Mouse (Mus musculus) bone marrow macrophage, adult 2 months (primary cell): ENCODE data around the gene Gpbp1l1. TPM values are rescaled to one million over a fixed set of nuclear protein-coding genes. Genes with fewer than 3 reads are reported as not detected.

ENCODE experiments used
- H3K27ac ChIP-seq: 2 replicates; pipeline ENCODE4 v1.5.1; 2012; ENCODE audit warnings: low read depth, low read length; ENCODE audit not compliant: insufficient read depth
- H3K4me1 ChIP-seq: 2 replicates; pipeline ENCODE4 v1.6.1; 2012; ENCODE audit warnings: low read length; ENCODE audit not compliant: control insufficient read depth, insufficient read depth
- H3K4me3 ChIP-seq: 2 replicates; pipeline ENCODE4 v1.5.1; 2012; ENCODE audit warnings: mild to moderate bottlenecking, low read length, moderate library complexity; ENCODE audit not compliant: insufficient read depth
- CTCF ChIP-seq: IDR thresholded peaks from 2 replicates; pipeline ENCODE4 v1.5.1; 2012; ENCODE audit warnings: low read depth, mild to moderate bottlenecking, low read length, moderate library complexity
- POLR2A ChIP-seq: IDR thresholded peaks from 2 replicates; pipeline ENCODE4 v1.6.1; 2012; ENCODE audit warnings: mild to moderate bottlenecking, low read depth, low read length, borderline replicate concordance
- polyA plus RNA-seq: library from polyadenylated mRNA; stranded (reverse); fragments of >200 nt; gene quantifications from 2 replicates; pipeline ENCODE4 v1.2.4, GENCODE M21; 2012; ENCODE audit not compliant: missing spikeins, insufficient read depth, insufficient read length

The Gpbp1l1 gene
- polyA plus RNA-seq, 1 experiment: 64.7 TPM

DNA sequence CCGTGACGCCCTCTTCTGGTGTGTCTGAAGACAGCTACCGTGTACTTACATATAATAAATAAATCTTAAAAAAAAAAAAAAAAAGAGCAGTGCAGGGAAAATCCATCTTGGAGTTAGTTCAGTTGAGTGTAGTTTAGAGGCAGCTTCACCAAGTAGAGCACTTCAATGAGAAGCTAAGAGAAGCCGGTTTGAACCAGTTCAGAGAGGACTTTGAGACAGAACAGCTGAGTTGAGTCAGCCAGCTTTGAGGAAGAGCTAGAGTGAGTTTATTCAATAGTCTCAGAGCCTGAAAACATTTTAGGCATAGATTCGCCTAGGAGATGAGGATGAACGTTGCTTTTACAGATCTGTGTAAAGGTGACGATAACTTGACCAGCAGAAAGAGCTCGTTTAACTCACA lies 38.3 kb downstream of the Gpbp1l1 start:
- no peak for TF ChIP-seq CTCF
- TF ChIP-seq POLR2A: no peak
- Histone ChIP-seq H3K4me3 (no peak overlapping the region), H3K27ac (no peak overlapping the region)

GRCm38 (mm10) chr4:116596379-116596778 lies 38.9 kb downstream of the Gpbp1l1 start, which contains the start of gene Ccdc17:
Gene Ccdc17, plus strand, starts transcription at chr4:116596654.
- Histone ChIP-seq H3K27ac (peak within 1 kb of the TSS; percentile 50), H3K4me3 (peak within 1 kb of the TSS; percentile 72), H3K4me1 (peaks cover 5% of the 10 kb centered on the region)
- no peak for TF ChIP-seq CTCF
- TF ChIP-seq POLR2A: no peak

More for the DNA sequence above, 38.3 kb downstream of the Gpbp1l1 start:
- peaks cover 5% of the 10 kb centered on the region for H3K4me1 ChIP-seq

GRCm38 (mm10) chr4:116596978-116597881 lies 39.8 kb downstream of the Gpbp1l1 start:
- peaks cover 5% of the 10 kb centered on the region for H3K4me1 ChIP-seq
- peak overlapping the region; percentile 72 for H3K4me3 ChIP-seq
- peak overlapping the region; percentile 50 for H3K27ac ChIP-seq

GRCm38 (mm10) chr4:116612621-116613020 lies 55.2 kb downstream of the Gpbp1l1 start:
- no peak overlapping the region for H3K4me3 ChIP-seq
- TF ChIP-seq CTCF (no peak), POLR2A (no peak)
- H3K27ac ChIP-seq: no peak overlapping the region
- H3K4me1 ChIP-seq: no peaks in the 10 kb centered on the region

More at GRCm38 (mm10) chr4:116596978-116597881, 39.8 kb downstream of the Gpbp1l1 start:
- TF ChIP-seq CTCF (no peak), POLR2A (peak; percentile 51; the same call in 1 of the 2 replicates)

- Histone ChIP-seq H3K4me3 (no peak overlapping the region), H3K4me1 (no peaks in the 10 kb centered on the region), H3K27ac (no peak overlapping the region)
- TF ChIP-seq CTCF: no peak
- no peak for TF ChIP-seq POLR2A
Observed at GRCm38 (mm10) chr4:116615237-116615636, 57.8 kb downstream of the Gpbp1l1 start.

GRCm38 (mm10) chr4:116624831-116625230 lies 67.4 kb downstream of the Gpbp1l1 start:
- no peak for TF ChIP-seq CTCF
- no peak for TF ChIP-seq POLR2A
- Histone ChIP-seq H3K4me1 (peaks cover 13% of the 10 kb centered on the region), H3K27ac (no peak overlapping the region), H3K4me3 (no peak overlapping the region)

GRCm38 (mm10) chr4:116626658-116627358 lies 69.3 kb downstream of the Gpbp1l1 start:
- Histone ChIP-seq H3K27ac (peak overlapping the region; percentile 83), H3K4me1 (peaks cover 22% of the 10 kb centered on the region), H3K4me3 (peak overlapping the region; percentile 100)
- TF ChIP-seq POLR2A: no peak
- no peak for TF ChIP-seq CTCF

- Histone ChIP-seq H3K27ac (peak overlapping the region; percentile 83), H3K4me1 (peaks cover 22% of the 10 kb centered on the region), H3K4me3 (peak overlapping the region; percentile 100)
- no peak for TF ChIP-seq CTCF
- TF ChIP-seq POLR2A: peak; percentile 75; the same call in 1 of the 2 replicates
Observed at GRCm38 (mm10) chr4:116627359-116627716, 69.9 kb downstream of the Gpbp1l1 start.

DNA sequence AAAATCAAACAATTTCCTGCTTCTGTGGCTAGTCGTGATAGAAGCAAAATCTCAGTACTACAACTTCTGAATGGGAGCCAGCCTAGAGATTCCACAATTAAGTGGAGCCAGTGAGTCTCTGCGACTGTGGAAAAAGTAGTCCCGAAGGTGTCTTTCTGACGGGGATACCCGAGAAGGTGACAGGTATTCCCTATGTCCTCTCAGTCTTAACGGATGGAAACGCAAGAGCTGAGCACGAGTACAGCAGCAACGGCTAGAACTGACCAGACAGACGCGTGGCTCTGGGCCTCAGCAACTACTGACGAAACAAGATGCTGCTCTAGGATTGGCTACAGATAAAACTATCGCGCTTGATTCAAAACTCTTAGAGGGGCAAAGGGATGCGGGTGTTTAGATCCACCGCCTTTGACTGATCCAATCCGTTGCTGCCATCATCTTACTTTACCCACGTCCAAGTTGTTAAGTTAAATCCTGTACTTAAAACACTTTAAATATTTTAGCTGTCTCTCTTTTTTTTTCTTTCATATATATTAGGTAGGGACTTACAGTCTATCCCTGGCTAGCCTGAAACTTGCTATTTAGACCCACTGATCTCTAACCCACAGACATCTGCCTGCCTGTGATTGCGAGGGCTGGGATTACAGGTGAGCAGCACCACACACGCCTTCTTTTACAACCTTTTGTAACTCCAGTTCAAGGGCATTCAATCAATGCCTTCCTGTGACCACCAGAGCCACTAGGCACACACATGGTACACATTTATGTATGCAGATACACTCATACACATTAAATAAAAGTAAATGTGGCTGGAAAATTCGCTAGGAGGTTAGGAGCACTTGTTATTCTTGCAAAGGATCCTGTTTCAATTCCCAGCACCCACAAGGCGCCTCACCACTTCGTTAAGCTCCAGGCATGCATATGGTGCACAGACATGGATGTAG lies 70.5 kb downstream of the Gpbp1l1 start, which contains the start of gene Nasp:
Gene Nasp (minus strand): TSS at position 220 of the 941 bp plus-strand sequence.
- peak within 1 kb of the TSS; percentile 83 for H3K27ac ChIP-seq
- peak within 1 kb of the TSS; percentile 100 for H3K4me3 ChIP-seq
- H3K4me1 ChIP-seq: peaks cover 22% of the 10 kb centered on the region
- no peak for TF ChIP-seq CTCF
